In genomic region chr3:94465632-94466430, GRCm38 (mm10) we compare ENCODE assay signal across 12 mouse cellular contexts. TPM values are rescaled to one million over a fixed set of nuclear protein-coding genes. Genes with fewer than 3 reads are reported as not detected.
DNase-seq lines count a peak whose midpoint lies in the region; ATAC-seq and TF ChIP-seq lines count a peak whose summit lies in the region.
"Had no signal": no experiment of that assay in that cellular context is flagged by ENCODE, and none has a peak within 500 bp of the region (broad histone marks: within the 10 kb centered on the region; RNA-seq: fewer than 3 reads in every experiment).

No protein-coding gene starts in this region.

- H3K9ac ChIP-seq in embryonic facial prominence, embryonic 13.5 days = no peak overlapping the region
- no peak overlapping the region for H3K9ac ChIP-seq in liver, postnatal 0 days (replicated peaks)

- intact Hi-C loops in left cerebral cortex, postnatal 36 days (cut with DNase I) = loop anchor here (2.0 kb wide), 1 partner anchor 19 kb away; no protein-coding TSS in a partner anchor

- 51% methylated on average over 13 of the region's 13 CpGs for WGBS in embryonic facial prominence, embryonic 13.5 days
- 78% methylated on average over 13 of the region's 13 CpGs for WGBS in liver, postnatal 0 days (ENCODE audit: insufficient replicate concordance)

- no peaks in the 10 kb centered on the region for H3K36me3 ChIP-seq in embryonic facial prominence, embryonic 13.5 days
- no peaks in the 10 kb centered on the region for H3K36me3 ChIP-seq in liver, postnatal 0 days (replicated peaks; ENCODE audit: insufficient read depth, low read length)

- peak overlapping the region; percentile 39; the same call in 1 of the 2 replicates for H3K27ac ChIP-seq in embryonic facial prominence, embryonic 13.5 days
- no peak overlapping the region for H3K27ac ChIP-seq in liver, postnatal 0 days (ENCODE audit: low read depth)

- H3K4me3 ChIP-seq in embryonic facial prominence, embryonic 13.5 days = no peak overlapping the region
- no peak overlapping the region for H3K4me3 ChIP-seq in liver, postnatal 0 days (ENCODE audit: low read depth, low read length)

- H3K27me3 ChIP-seq in embryonic facial prominence, embryonic 13.5 days = no peaks in the 10 kb centered on the region; the same call in 1 of the 2 replicates
- no peaks in the 10 kb centered on the region for H3K27me3 ChIP-seq in liver, postnatal 0 days (ENCODE audit: insufficient read depth, low read length)

- no peak for ATAC-seq in embryonic facial prominence, embryonic 13.5 days (ENCODE audit: insufficient number of reproducible peaks, insufficient read depth, low FRiP score, low TSS enrichment, low read depth)
- no peak for ATAC-seq in liver, postnatal 0 days
- ATAC-seq: intestine, embryonic 16.5 days had no signal

- DNase-seq in frontal cortex, postnatal 14 days (ENCODE audit: low spot score in 2 of 2) = peak; percentile 53 to 65
- peak; percentile 69 to 70 for DNase-seq in left cerebral cortex, postnatal 36 days (ENCODE audit: low spot score in 2 of 2)
- DNase-seq in right cerebral cortex, adult 2 months (ENCODE audit: low spot score in 2 of 2) = peak; percentile 66 to 77
- no peak for DNase-seq in thymus, postnatal 36 days
- DNase-seq in liver, postnatal 0 days = no peak
- DNase-seq in gastrocnemius, adult 8-10 months (ENCODE audit: low spot score in 2 of 2) = no peak
- DNase-seq: heart, adult 11 months had no signal

- peaks cover 8% of the 10 kb centered on the region; the same call in 1 of the 2 replicates for H3K4me1 ChIP-seq in embryonic facial prominence, embryonic 13.5 days
- H3K4me1 ChIP-seq in liver, postnatal 0 days (ENCODE audit: insufficient read depth) = no peaks in the 10 kb centered on the region

- no peak for TF ChIP-seq EP300 in liver, postnatal 0 days (IDR thresholded peaks at IDR 0.05; ENCODE audit: low read depth)

- no peak overlapping the region for H3K4me2 ChIP-seq in embryonic facial prominence, embryonic 13.5 days
- no peak overlapping the region for H3K4me2 ChIP-seq in liver, postnatal 0 days (ENCODE audit: low read depth, low read length)

- TF ChIP-seq CTCF in liver, postnatal 0 days (IDR thresholded peaks at IDR 0.05; ENCODE audit: low read depth) = no peak

- H3K9me3 ChIP-seq in embryonic facial prominence, embryonic 13.5 days = no peaks in the 10 kb centered on the region
- H3K9me3 ChIP-seq in liver, postnatal 0 days (ENCODE audit: low read length) = no peaks in the 10 kb centered on the region

RNA-seq across cellular contexts. Expression of gene Celf3, which starts 12.3 kb away (rescaled TPM):
- polyA plus RNA-seq in embryonic facial prominence, embryonic 13.5 days (2015; fragmentation: Nextera tagmentation; extraction: Ambion mirVana) = 6.9 and 9.8 TPM in 2 replicates
- total RNA-seq in left cerebral cortex, postnatal 36 days (2021) = 100 to 1,000 TPM; 141 to 163 TPM
- 0.04 and 0.06 TPM in 2 replicates for polyA plus RNA-seq in liver, postnatal 0 days (2015; fragmentation: Nextera tagmentation; extraction: Ambion mirVana)
- total RNA-seq in gastrocnemius, adult 8-10 months (2022) = not detected
- total RNA-seq: megakaryocyte-erythroid progenitor cell, adult 5-6 weeks had no signal

RNA-seq across cellular contexts. Expression of gene Riiad1, which starts 14.3 kb away (rescaled TPM):
- polyA plus RNA-seq in embryonic facial prominence, embryonic 13.5 days (2015; fragmentation: Nextera tagmentation; extraction: Ambion mirVana) = 1.2 and 1.5 TPM in 2 replicates
- total RNA-seq in left cerebral cortex, postnatal 36 days (2021) = 1 to 10 TPM; 4.5 to 5.7 TPM
- polyA plus RNA-seq in liver, postnatal 0 days (2015; fragmentation: Nextera tagmentation; extraction: Ambion mirVana) = 0.34 TPM in 1 of 2 replicates, not detected in the other
- 10 to 100 TPM; 10.6 to 11.8 (median 11.3) TPM for total RNA-seq in gastrocnemius, adult 8-10 months (2022)
- total RNA-seq: MEL had no signal

RNA-seq across cellular contexts. Expression of gene Oaz3, which starts 22.1 kb away (rescaled TPM):
- polyA plus RNA-seq in embryonic facial prominence, embryonic 13.5 days (2015; fragmentation: Nextera tagmentation; extraction: Ambion mirVana) = 1.0 TPM in 1 of 2 replicates, not detected in the other
- not detected for total RNA-seq in left cerebral cortex, postnatal 36 days (2021)
- 0.15 and 0.38 TPM in 2 replicates for polyA plus RNA-seq in liver, postnatal 0 days (2015; fragmentation: Nextera tagmentation; extraction: Ambion mirVana)
- total RNA-seq in gastrocnemius, adult 8-10 months (2022) = not detected
- total RNA-seq: megakaryocyte-erythroid progenitor cell, adult 5-6 weeks had no signal
- polyA plus RNA-seq: embryonic facial prominence, embryonic 11.5 days had no signal

RNA-seq across cellular contexts. Expression of gene Mrpl9, which starts 22.7 kb away (rescaled TPM):
- 64.4 and 68.9 TPM in 2 replicates for polyA plus RNA-seq in embryonic facial prominence, embryonic 13.5 days (2015; fragmentation: Nextera tagmentation; extraction: Ambion mirVana)
- total RNA-seq in left cerebral cortex, postnatal 36 days (2021) = 10 to 100 TPM; 34.1 to 42.3 TPM
- polyA plus RNA-seq in liver, postnatal 0 days (2015; fragmentation: Nextera tagmentation; extraction: Ambion mirVana) = 27.4 and 28.7 TPM in 2 replicates
- total RNA-seq in gastrocnemius, adult 8-10 months (2022) = 10 to 100 TPM; 29.1 to 33.8 (median 32.0) TPM

RNA-seq across cellular contexts. Expression of gene Tdrkh, which starts 52.8 kb away (rescaled TPM):
- 9.0 TPM in 2 replicates for polyA plus RNA-seq in embryonic facial prominence, embryonic 13.5 days (2015; fragmentation: Nextera tagmentation; extraction: Ambion mirVana)
- total RNA-seq in left cerebral cortex, postnatal 36 days (2021) = 10 to 100 TPM; 35.2 to 36.7 TPM
- 7.1 and 7.7 TPM in 2 replicates for polyA plus RNA-seq in liver, postnatal 0 days (2015; fragmentation: Nextera tagmentation; extraction: Ambion mirVana)
- total RNA-seq in gastrocnemius, adult 8-10 months (2022) = 1 to 10 TPM; 5.3 to 6.6 (median 6.1) TPM
- total RNA-seq: MEL had no signal

Comparison
In these comparisons a context has a peak if more than half of its experiments do, and no peak if none do; other contexts are left out.
1. DNase-seq: peak in frontal cortex, postnatal 14 days (2 of 2), left cerebral cortex, postnatal 36 days (2 of 2) and right cerebral cortex, adult 2 months (2 of 2); none in thymus, postnatal 36 days (0 of 2), liver, postnatal 0 days (single experiment) and gastrocnemius, adult 8-10 months (0 of 2).
2. RNA of gene Celf3, which starts 12.3 kb away (total RNA-seq): 141 to 163 TPM in left cerebral cortex, postnatal 36 days; not detected in gastrocnemius, adult 8-10 months; every median in the first group is over 100 times any median in the second.